Mouse (Mus musculus) intestine, postnatal 0 days (tissue): ENCODE results near the gene Slamf9. TPM values are rescaled to one million over a fixed set of nuclear protein-coding genes. Genes with fewer than 3 reads are reported as not detected.

Source experiments
- ATAC-seq: fragments of 200-750 bp; cut with Nextera tagmentation; 2 replicates; pipeline ENCODE4 v1.8.0; 2017; ENCODE audit warnings: mild to moderate bottlenecking, moderate TSS enrichment, moderate library complexity
- H3K27ac ChIP-seq: fragments of 300-500 bp; sonication (generic); 2 replicates; pipeline ENCODE4 v1.5.1; 2014; ENCODE audit warnings: mild to moderate bottlenecking, low read depth, low read length, moderate library complexity
- H3K27me3 ChIP-seq: fragments of 300-500 bp; sonication (generic); replicated peaks from 2 replicates; pipeline ENCODE4 v1.6.1; 2014; ENCODE audit warnings: low read length, mixed read lengths; ENCODE audit not compliant: control insufficient read depth, insufficient read depth
- H3K36me3 ChIP-seq: fragments of 300-500 bp; sonication (generic); 2 replicates; pipeline ENCODE4 v1.6.1; 2014; ENCODE audit warnings: mild to moderate bottlenecking, moderate library complexity; ENCODE audit not compliant: control insufficient read depth, insufficient read depth
- H3K4me1 ChIP-seq: fragments of 300-500 bp; sonication (generic); replicated peaks from 2 replicates; pipeline ENCODE4 v1.6.1; 2014; ENCODE audit warnings: antibody characterized with exemption, low read length, mixed read lengths; ENCODE audit not compliant: control insufficient read depth, insufficient read depth
- H3K4me2 ChIP-seq: fragments of 300-500 bp; sonication (generic); replicated peaks from 2 replicates; pipeline ENCODE4 v1.6.1; 2014; ENCODE audit warnings: low read depth, mild to moderate bottlenecking, moderate library complexity
- H3K4me3 ChIP-seq: fragments of 300-500 bp; sonication (generic); 2 replicates; pipeline ENCODE4 v1.5.1; 2014; ENCODE audit warnings: low read depth, low read length
- H3K9ac ChIP-seq: fragments of 300-500 bp; sonication (generic); 2 replicates; pipeline ENCODE4 v1.6.1; 2014; ENCODE audit warnings: mild to moderate bottlenecking, low read depth, low read length
- H3K9me3 ChIP-seq: fragments of 300-500 bp; sonication (generic); 2 replicates; pipeline ENCODE4 v1.6.1; 2016; ENCODE audit warnings: mixed run types; ENCODE audit not compliant: control insufficient read depth
- CTCF ChIP-seq: sonication (generic); IDR thresholded peaks from 2 replicates; pipeline ENCODE4 v1.5.1; 2016; ENCODE audit warnings: low read depth, mild to moderate bottlenecking, control low read depth, antibody characterized with exemption, moderate library complexity
- WGBS: fragments of 180-500 bp; shearing (Covaris S2); extraction: QIAGEN DNeasy Blood & Tissue Kit; methylation state at CpG from one replicate; pipeline ENCODE4 v1.1.7; 2014; 5-methylcytosine and 5-hydroxymethylcytosine counted together
- polyA plus RNA-seq: library from polyadenylated mRNA; unstranded; fragments of >200 nt; fragmentation: Nextera tagmentation; extraction: Ambion mirVana; gene quantifications from 2 replicates; pipeline ENCODE4 v1.2.1, GENCODE M21; 2015

Gene Slamf9
- polyA plus RNA-seq, 1 experiment from 2014 or later, result 2.1 TPM

GRCm38 (mm10) chr1:172489585-172490250, 14.6 kb downstream of the Slamf9 start:
- peak; percentile 23; the same call in 1 of the 2 replicates for ATAC-seq
- H3K4me1 ChIP-seq, result 0 out of 2 replicates have a peak, but pooled peaks cover 3% of the 10 kb centered on the region
- H3K27ac ChIP-seq, result peak overlapping the region; percentile 22; the same call in 1 of the 2 replicates
- no peaks in the 10 kb centered on the region for H3K27me3 ChIP-seq
- WGBS, result 38% methylated on average over 12 of the region's 12 CpGs
- H3K4me2 ChIP-seq, result peak overlapping the region; percentile 54
- H3K4me3 ChIP-seq, result no peak overlapping the region
- peaks cover 42% of the 10 kb centered on the region for H3K36me3 ChIP-seq
- no peak for TF ChIP-seq CTCF
- no peak overlapping the region for H3K9ac ChIP-seq
- no peaks in the 10 kb centered on the region for H3K9me3 ChIP-seq

DNA sequence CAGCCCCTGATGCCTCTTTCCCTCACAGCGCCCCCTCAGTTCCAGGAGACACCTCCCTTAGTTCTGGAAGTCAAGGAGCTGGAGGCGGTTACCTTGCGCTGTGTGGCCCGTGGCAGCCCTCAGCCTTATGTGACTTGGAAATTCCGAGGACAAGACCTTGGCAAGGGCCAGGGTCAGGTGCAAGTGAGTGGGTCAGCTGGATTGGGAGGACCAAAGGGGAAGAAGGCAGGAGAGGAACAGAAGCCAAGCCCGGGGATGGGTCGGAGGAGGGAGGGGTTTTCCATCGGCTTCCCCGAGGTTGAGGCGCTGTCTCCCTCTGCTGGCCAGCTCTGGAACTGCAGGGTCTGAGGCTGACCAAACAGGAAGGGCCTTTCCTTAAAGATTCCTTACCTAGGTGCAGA, 15.1 kb downstream of the Slamf9 start:
- TF ChIP-seq CTCF, result peak; percentile 99
- ATAC-seq, result peak; percentile 40
- H3K4me1 ChIP-seq, result 0 out of 2 replicates have a peak, but pooled peaks cover 3% of the 10 kb centered on the region
- H3K4me2 ChIP-seq, result peak overlapping the region; percentile 54
- no peak overlapping the region for H3K4me3 ChIP-seq
- H3K27me3 ChIP-seq, result no peaks in the 10 kb centered on the region
- H3K27ac ChIP-seq, result peak overlapping the region; percentile 2; the same call in 1 of the 2 replicates
- H3K36me3 ChIP-seq, result peaks cover 44% of the 10 kb centered on the region
- no peak overlapping the region for H3K9ac ChIP-seq
- H3K9me3 ChIP-seq, result no peaks in the 10 kb centered on the region
- 12% methylated on average over 10 of the region's 10 CpGs for WGBS

DNA sequence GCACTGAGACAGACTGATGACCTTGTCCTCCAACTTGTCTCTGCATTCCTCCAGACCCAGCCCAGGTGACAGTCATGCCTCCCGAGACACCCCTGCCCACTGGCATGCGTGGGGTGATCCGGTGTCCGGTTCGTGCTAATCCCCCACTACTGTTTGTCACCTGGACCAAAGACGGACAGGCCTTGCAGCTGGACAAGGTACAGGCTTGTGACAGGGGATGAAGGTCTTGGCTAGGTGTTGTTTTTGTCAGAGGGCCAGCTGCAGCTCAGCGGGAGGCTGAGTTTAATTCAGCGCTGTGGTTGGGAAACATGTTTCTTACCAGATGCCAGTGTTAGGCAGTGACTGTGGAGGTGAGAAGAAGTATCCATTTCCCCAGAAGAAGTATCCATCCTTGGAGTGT, 16.9 kb downstream of the Slamf9 start:
- H3K27me3 ChIP-seq, result no peaks in the 10 kb centered on the region
- 89% methylated on average over 8 of the region's 8 CpGs for WGBS
- peaks cover 55% of the 10 kb centered on the region for H3K36me3 ChIP-seq
- TF ChIP-seq CTCF, result no peak
- ATAC-seq, result no peak
- H3K4me1 ChIP-seq, result 0 out of 2 replicates have a peak, but pooled peaks cover 3% of the 10 kb centered on the region
- no peaks in the 10 kb centered on the region for H3K9me3 ChIP-seq
- no peak overlapping the region for H3K4me3 ChIP-seq
- H3K9ac ChIP-seq, result no peak overlapping the region
- H3K27ac ChIP-seq, result no peak overlapping the region
- no peak overlapping the region for H3K4me2 ChIP-seq

DNA sequence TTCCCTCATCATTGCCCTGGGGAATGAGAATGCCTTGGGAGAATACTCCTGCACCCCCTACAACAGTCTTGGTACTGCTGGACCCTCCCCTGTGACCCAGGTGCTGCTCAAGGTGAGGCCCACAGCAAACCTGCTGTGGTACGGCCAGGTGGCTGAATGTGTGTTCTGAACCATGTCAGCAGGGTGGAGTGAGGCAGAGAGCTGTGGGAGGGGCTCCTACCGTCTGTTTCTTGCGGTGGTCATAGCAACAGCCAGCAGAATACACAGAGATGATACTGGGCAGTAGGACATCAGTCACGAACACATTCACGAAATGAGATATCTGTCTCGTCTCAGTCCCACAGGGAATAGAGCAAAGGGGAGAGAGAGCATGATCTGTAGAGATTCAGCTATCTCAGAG, 18.4 kb downstream of the Slamf9 start:
- Histone ChIP-seq H3K9me3 (no peaks in the 10 kb centered on the region), H3K4me2 (no peak overlapping the region), H3K4me3 (no peak overlapping the region), H3K27me3 (no peaks in the 10 kb centered on the region), H3K36me3 (peaks cover 69% of the 10 kb centered on the region), H3K4me1 (no peaks in the 10 kb centered on the region), H3K9ac (no peak overlapping the region), H3K27ac (no peak overlapping the region)
- no peak for ATAC-seq
- no peak for TF ChIP-seq CTCF
- 64% methylated on average over 6 of the region's 6 CpGs for WGBS

- H3K36me3 ChIP-seq, result peaks cover 68% of the 10 kb centered on the region
- H3K9ac ChIP-seq, result no peak overlapping the region
- no peaks in the 10 kb centered on the region for H3K9me3 ChIP-seq
- no peak overlapping the region for H3K4me2 ChIP-seq
- no peak for TF ChIP-seq CTCF
- no peak overlapping the region; the same call in 1 of the 2 replicates for H3K27ac ChIP-seq
- no peaks in the 10 kb centered on the region for H3K27me3 ChIP-seq
- ATAC-seq, result no peak
- 78% methylated on average over 17 of the region's 17 CpGs for WGBS
- H3K4me1 ChIP-seq, result no peaks in the 10 kb centered on the region
- H3K4me3 ChIP-seq, result no peak overlapping the region
Measured at GRCm38 (mm10) chr1:172496030-172496429, 20.9 kb downstream of the Slamf9 start.

- H3K9me3 ChIP-seq, result no peaks in the 10 kb centered on the region
- H3K4me3 ChIP-seq, result no peak overlapping the region
- no peak for TF ChIP-seq CTCF
- peaks cover 54% of the 10 kb centered on the region for H3K36me3 ChIP-seq
- ATAC-seq, result no peak
- peak overlapping the region; percentile 7; the same call in 1 of the 2 replicates for H3K27ac ChIP-seq
- peaks cover 7% of the 10 kb centered on the region for H3K4me1 ChIP-seq
- WGBS, result 82% methylated on average over 9 of the region's 10 CpGs
- H3K4me2 ChIP-seq, result no peak overlapping the region
- H3K27me3 ChIP-seq, result no peaks in the 10 kb centered on the region
- H3K9ac ChIP-seq, result no peak overlapping the region
Measured at GRCm38 (mm10) chr1:172497428-172497827, 22.3 kb downstream of the Slamf9 start.
